Mouse (Mus musculus): ENCODE measurements at regions not wholly inside any gene's neighbourhood (a gene's known extent, or its start where the extent isn't known, plus 50 kb on each side); places are given as distances from the start of the nearest gene placed in this dataset.

- H3K79me2 ChIP-seq (ENCODE audit: control insufficient read depth, insufficient read depth, low read length, poor library complexity), result no peaks in the 10 kb centered on the region
- DNase-seq (ENCODE audit: low read depth, low spot score), result peak; percentile 27
- H3K36me3 ChIP-seq (ENCODE audit: control insufficient read depth in 1 of 2, insufficient read depth in 2 of 2, low read length in 2 of 2), result peaks cover 0 to 13% of the 10 kb centered on the region in 2 experiments; a peak in 2 of 4 replicates
- no peak overlapping the region for H3K4me3 ChIP-seq (ENCODE audit: control insufficient read depth in 1 of 2, insufficient read depth in 1 of 2, low read depth in 2 of 2, low read length in 2 of 2)
- 0 out of 2 replicates have a peak, but pooled peaks have one; percentile 29 for TF ChIP-seq ETS1 (IDR thresholded peaks at IDR 0.05; ENCODE audit: low read depth, low read length)
- TF ChIP-seq TAL1 (IDR thresholded peaks at IDR 0.05; ENCODE audit: low read length), result no peak
- peak; percentile 21 for TF ChIP-seq GATA1 (IDR thresholded peaks at IDR 0.05; ENCODE audit: low read depth, low read length)
- no peak for TF ChIP-seq ELF1 (IDR thresholded peaks at IDR 0.05; ENCODE audit: low read depth, low read length)
- TF ChIP-seq JUND (IDR thresholded peaks at IDR 0.05; ENCODE audit: low read depth, low read length), result no peak
- TF ChIP-seq TCF12 (IDR thresholded peaks at IDR 0.05; ENCODE audit: low read depth, low read length), result peak; percentile 32; the same call in 1 of the 2 replicates
- TF ChIP-seq EP300 (IDR thresholded peaks at IDR 0.05; ENCODE audit: low read depth in 1 of 2, low read length in 2 of 2), result peak; percentile 57 to 74; a peak in 3 of 4 replicates
- no peak for TF ChIP-seq BHLHE40 (IDR thresholded peaks at IDR 0.05; ENCODE audit: borderline replicate concordance, low read depth, low read length)
- H3K27ac ChIP-seq (ENCODE audit: control insufficient read depth, low read depth, low read length), result no peak overlapping the region
- H3K9me3 ChIP-seq (replicated peaks; ENCODE audit: insufficient read depth, low read length), result no peaks in the 10 kb centered on the region
- H3K4me1 ChIP-seq (ENCODE audit: control insufficient read depth in 1 of 2, insufficient read depth in 2 of 2, low read length in 2 of 2), result peaks cover 4 to 8% of the 10 kb centered on the region in 2 experiments; a peak in 2 of 4 replicates
- H3K27me3 ChIP-seq (ENCODE audit: control insufficient read depth in 1 of 2, insufficient read depth in 2 of 2, low read length in 2 of 2), result no peaks in the 10 kb centered on the region
- no peak overlapping the region for H3K9ac ChIP-seq (ENCODE audit: control insufficient read depth, low read depth, low read length, poor library complexity, severe bottlenecking)
Observed at GRCm38 (mm10) chrX:129410079-129410478, 339.5 kb upstream of the Diaph2 start.

GRCm38 (mm10) chrX:129412939-129413627 is 336.5 kb upstream of the Diaph2 start:
- H3K4me1 ChIP-seq (ENCODE audit: control insufficient read depth in 1 of 2, insufficient read depth in 2 of 2, low read length in 2 of 2), result peaks cover 3 to 4% of the 10 kb centered on the region in 2 experiments; a peak in 2 of 4 replicates
- no peaks in the 10 kb centered on the region for H3K27me3 ChIP-seq (ENCODE audit: control insufficient read depth in 1 of 2, insufficient read depth in 2 of 2, low read length in 2 of 2)
- peaks cover 0 to 10% of the 10 kb centered on the region in 2 experiments; a peak in 2 of 4 replicates for H3K36me3 ChIP-seq (ENCODE audit: control insufficient read depth in 1 of 2, insufficient read depth in 2 of 2, low read length in 2 of 2)
- no peak overlapping the region for H3K9ac ChIP-seq (ENCODE audit: control insufficient read depth, low read depth, low read length, poor library complexity, severe bottlenecking)
- no peaks in the 10 kb centered on the region for H3K9me3 ChIP-seq (replicated peaks; ENCODE audit: insufficient read depth, low read length)
- no peaks in the 10 kb centered on the region for H3K79me2 ChIP-seq (ENCODE audit: control insufficient read depth, insufficient read depth, low read length, poor library complexity)
- peak; percentile 22 for DNase-seq (ENCODE audit: low read depth, low spot score)
- no peak overlapping the region for H3K4me3 ChIP-seq (ENCODE audit: control insufficient read depth in 1 of 2, insufficient read depth in 1 of 2, low read depth in 2 of 2, low read length in 2 of 2)
- H3K27ac ChIP-seq (ENCODE audit: control insufficient read depth, low read depth, low read length), result no peak overlapping the region
- no peak for TF ChIP-seq ETS1 (IDR thresholded peaks at IDR 0.05; ENCODE audit: low read depth, low read length)
- no peak for TF ChIP-seq POLR2AphosphoS2 (IDR thresholded peaks at IDR 0.05; ENCODE audit: low read length)
- no peak for TF ChIP-seq USF1 (IDR thresholded peaks at IDR 0.05; ENCODE audit: low read depth, low read length)
- TF ChIP-seq SMC3 (IDR thresholded peaks at IDR 0.05; ENCODE audit: low read depth, low read length), result no peak
- no peak for TF ChIP-seq NRF1 (IDR thresholded peaks at IDR 0.05; ENCODE audit: insufficient read depth, low read depth, low read length, poor library complexity, severe bottlenecking)
- TF ChIP-seq POLR2AphosphoS5 (IDR thresholded peaks at IDR 0.05; ENCODE audit: borderline replicate concordance, low read depth, low read length), result no peak
- TF ChIP-seq ZKSCAN1 (IDR thresholded peaks at IDR 0.05; ENCODE audit: low read depth, low read length), result no peak
- TF ChIP-seq ELF1 (IDR thresholded peaks at IDR 0.05; ENCODE audit: low read depth, low read length), result no peak

Data from MEL (cell line).